Mouse (Mus musculus): ENCODE measurements around the gene Arnt2. TPM values are rescaled to one million over a fixed set of nuclear protein-coding genes. Genes with fewer than 3 reads are reported as not detected.

Arnt2 gene
- polyA plus RNA-seq, 1 experiment from 2014 or later = 0.16 TPM

DNA sequence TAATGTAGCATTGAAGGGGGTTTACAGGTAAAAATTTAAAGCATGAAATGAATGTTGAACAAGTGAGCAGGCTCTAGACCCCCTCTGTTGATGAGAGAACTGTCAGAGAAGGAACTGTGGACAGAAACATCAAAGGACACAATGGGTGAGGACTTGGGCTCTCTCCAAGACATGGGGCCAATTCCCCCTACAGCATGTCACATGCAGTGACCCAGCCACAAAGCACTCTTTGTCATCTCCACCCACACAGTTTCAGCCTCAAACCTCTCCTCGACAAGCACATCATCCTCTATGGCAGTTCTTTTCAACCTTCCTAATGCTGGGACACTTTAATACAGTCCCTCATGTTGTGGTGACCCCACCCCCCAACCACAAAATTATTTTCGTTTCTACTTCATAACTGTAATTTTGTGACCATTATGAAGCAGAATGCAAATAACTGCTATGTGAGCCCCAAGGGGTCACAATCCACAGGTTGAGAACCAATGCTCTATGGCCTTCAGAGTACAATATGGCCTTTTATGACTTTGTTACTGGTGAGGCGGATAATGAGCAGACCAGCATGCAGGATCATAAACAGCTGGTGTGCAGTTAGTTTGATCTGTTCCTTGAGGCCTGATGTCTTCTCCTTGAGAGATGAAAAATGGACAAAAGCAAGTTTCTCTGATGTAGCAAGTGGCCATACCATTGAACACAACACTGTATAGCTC, 10.8 kb upstream of the Arnt2 start:
- no peaks in the 10 kb centered on the region for H3K36me3 ChIP-seq (ENCODE audit: inconsistent target)
- H3K27ac ChIP-seq = no peak overlapping the region
- no peak overlapping the region for H3K4me3 ChIP-seq (ENCODE audit: inconsistent target)
- H3K79me2 ChIP-seq (ENCODE audit: inconsistent target) = no peaks in the 10 kb centered on the region
- WGBS (ENCODE audit: missing documents) = 96% methylated on average over 3 of the region's 3 CpGs

DNA sequence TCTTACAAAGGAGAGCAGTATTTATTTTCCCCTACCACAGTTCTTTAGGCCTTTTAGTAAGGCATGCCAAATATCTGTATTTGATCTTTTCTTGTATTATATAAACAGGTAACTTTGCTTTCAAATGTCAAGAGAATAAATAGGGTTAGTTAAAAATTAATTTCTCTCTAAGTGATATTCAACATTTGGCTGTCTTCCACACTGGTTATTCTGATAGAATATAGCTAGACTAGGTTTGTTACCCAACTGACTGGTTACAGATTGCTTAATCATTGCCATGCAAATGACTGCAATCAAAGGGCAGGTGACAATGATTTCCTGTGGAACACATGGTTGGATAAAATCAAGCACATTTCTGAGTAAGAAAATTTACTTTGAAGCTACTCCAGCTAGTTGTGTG, 7.5 kb upstream of the Arnt2 start:
- no peak overlapping the region for H3K4me3 ChIP-seq (ENCODE audit: inconsistent target)
- H3K79me2 ChIP-seq (ENCODE audit: inconsistent target) = no peaks in the 10 kb centered on the region
- no peaks in the 10 kb centered on the region for H3K36me3 ChIP-seq (ENCODE audit: inconsistent target)
- H3K27ac ChIP-seq = no peak overlapping the region

DNA sequence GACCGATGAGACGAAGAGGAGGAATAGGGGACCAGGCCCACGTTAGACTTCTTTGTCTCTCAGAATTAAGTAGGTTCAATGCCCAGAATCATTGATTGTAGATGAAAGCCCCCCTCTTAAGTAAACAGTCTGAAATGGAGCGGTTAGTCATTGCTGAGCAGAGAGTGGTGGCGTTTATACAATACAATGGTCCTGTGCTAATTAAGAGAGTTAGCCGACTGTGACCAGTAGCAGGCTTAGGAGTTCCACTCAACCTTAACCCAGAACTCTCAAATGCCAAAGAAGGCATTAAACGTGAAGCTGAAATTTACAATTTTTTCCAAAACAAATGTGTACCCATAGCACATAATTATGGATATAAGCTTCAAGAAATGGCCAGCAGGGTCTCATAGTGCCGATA, 2.6 kb upstream of the Arnt2 start:
- H3K36me3 ChIP-seq (ENCODE audit: inconsistent target) = no peaks in the 10 kb centered on the region
- no peak overlapping the region for H3K4me3 ChIP-seq (ENCODE audit: inconsistent target)
- no peaks in the 10 kb centered on the region for H3K79me2 ChIP-seq (ENCODE audit: inconsistent target)
- WGBS (ENCODE audit: missing documents) = 81% methylated on average over 8 of the region's 8 CpGs
- no peak overlapping the region for H3K27ac ChIP-seq

DNA sequence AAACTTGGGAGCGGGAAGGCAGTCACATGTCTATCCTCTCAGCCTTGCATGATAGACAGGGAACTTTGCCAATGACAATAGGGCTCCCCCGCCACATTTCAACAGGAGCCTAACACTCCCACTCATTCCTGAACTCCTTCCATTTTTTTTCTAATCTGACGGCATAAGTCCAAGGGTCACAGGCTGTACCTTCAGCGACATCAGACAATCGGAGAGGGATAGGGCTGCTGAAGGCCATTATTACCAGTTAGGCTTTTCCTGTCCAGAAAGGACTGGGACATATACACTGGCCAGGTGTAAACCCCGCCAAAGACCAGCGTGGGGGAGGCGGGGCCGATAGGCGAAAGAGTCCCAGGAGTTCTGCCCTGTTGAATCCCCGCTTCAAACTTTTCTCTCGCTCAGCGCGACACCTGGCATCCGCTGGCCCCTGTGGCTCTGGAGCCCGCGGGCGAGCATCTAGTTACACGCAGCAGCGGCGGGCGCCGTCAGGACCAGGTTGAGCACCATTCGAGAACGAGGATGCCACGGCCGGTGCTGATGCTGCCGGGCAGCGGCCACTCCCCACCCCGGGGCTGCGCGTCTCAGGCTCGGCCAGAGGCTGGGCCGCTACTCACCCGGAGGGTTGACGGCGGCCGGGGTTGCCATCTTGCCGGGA, 608 bp downstream of the Arnt2 start:
- Histone ChIP-seq H3K27ac (no peak overlapping the region), H3K36me3 (ENCODE audit: inconsistent target) (no peaks in the 10 kb centered on the region), H3K79me2 (ENCODE audit: inconsistent target) (no peaks in the 10 kb centered on the region), H3K4me3 (ENCODE audit: inconsistent target) (no peak overlapping the region)
- WGBS (ENCODE audit: missing documents) = 9% methylated on average over 39 of the region's 39 CpGs

DNA sequence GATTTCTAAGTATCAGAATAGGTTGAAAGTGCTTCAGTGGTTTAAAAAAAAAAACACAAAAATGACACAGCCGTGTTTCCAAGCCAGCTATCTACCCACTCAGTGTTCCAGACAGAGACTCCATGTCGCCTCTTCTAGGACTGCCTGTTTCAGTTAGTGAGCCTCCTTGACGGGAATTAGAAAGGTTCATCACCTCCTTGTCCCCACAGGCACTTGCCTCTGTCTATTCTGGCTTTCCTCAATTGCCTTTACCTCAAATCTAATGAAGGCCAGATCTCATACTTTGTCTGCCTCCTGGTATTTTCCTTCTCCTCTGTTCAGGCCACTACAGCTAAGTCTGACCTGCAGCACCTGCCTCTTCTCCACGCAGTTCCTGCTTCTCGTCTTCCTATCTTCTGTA, 1.7 kb downstream of the Arnt2 start:
- Histone ChIP-seq H3K79me2 (ENCODE audit: inconsistent target) (no peaks in the 10 kb centered on the region), H3K4me3 (ENCODE audit: inconsistent target) (no peak overlapping the region), H3K36me3 (ENCODE audit: inconsistent target) (no peaks in the 10 kb centered on the region), H3K27ac (no peak overlapping the region)
- WGBS (ENCODE audit: missing documents) = 67% methylated on average over 5 of the region's 5 CpGs

DNA sequence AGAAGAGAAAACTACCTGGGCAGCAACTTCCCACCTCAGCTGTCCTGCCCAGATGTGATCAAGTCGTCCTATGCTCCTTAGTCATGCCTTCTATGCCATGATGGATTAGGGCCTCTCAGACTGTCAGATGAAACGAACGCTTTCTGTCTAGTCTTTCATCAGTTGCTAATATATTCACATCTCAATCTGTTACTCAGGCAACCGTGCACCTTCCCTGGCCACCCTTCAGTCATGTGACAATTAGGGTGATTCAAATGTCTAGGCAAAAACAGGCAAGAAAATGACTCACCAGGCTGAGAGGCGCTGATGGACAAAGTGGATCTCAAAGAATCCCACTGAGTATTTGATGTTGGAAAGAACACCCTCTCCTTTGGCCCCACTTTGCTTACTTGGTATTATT, 6.6 kb downstream of the Arnt2 start:
- WGBS (ENCODE audit: missing documents) = 86% methylated on average over 5 of the region's 5 CpGs
- Histone ChIP-seq H3K36me3 (ENCODE audit: inconsistent target) (no peaks in the 10 kb centered on the region), H3K27ac (no peak overlapping the region), H3K4me3 (ENCODE audit: inconsistent target) (no peak overlapping the region), H3K79me2 (ENCODE audit: inconsistent target) (no peaks in the 10 kb centered on the region)

GRCm38 (mm10) chr7:84401641-84402455, 8.1 kb downstream of the Arnt2 start:
- H3K4me3 ChIP-seq (ENCODE audit: inconsistent target) = no peak overlapping the region
- WGBS (ENCODE audit: missing documents) = 75% methylated on average over 9 of the region's 9 CpGs
- no peaks in the 10 kb centered on the region for H3K79me2 ChIP-seq (ENCODE audit: inconsistent target)
- no peak overlapping the region for H3K27ac ChIP-seq
- no peaks in the 10 kb centered on the region for H3K36me3 ChIP-seq (ENCODE audit: inconsistent target)

DNA sequence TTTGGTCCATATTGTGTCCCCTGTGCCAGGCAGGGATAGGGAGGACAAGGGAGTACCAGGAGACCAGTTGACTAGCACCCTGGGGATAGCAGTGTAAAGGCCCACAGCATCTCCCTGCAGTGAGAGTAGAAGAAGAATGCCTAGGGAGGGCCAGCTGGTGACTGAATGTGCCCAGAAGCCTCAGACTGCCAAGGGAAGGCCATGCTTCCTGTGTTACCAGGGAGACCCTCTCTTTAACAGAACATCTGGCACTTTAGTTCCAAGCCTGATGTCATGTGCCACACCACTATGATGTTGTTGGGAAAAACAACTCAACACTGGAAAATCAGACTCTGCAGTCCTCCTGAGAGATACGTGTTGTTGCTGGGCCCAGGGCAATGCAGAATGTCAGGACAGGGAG, 12.7 kb downstream of the Arnt2 start:
- no peaks in the 10 kb centered on the region for H3K79me2 ChIP-seq (ENCODE audit: inconsistent target)
- no peak overlapping the region for H3K27ac ChIP-seq
- no peaks in the 10 kb centered on the region for H3K36me3 ChIP-seq (ENCODE audit: inconsistent target)
- 86% methylated on average over 1 of the region's 1 CpGs for WGBS (ENCODE audit: missing documents)
- no peak overlapping the region for H3K4me3 ChIP-seq (ENCODE audit: inconsistent target)

- WGBS (ENCODE audit: missing documents) = 93% methylated on average over 3 of the region's 3 CpGs
- H3K36me3 ChIP-seq (ENCODE audit: inconsistent target) = no peaks in the 10 kb centered on the region
- H3K27ac ChIP-seq = no peak overlapping the region
- H3K4me3 ChIP-seq (ENCODE audit: inconsistent target) = no peak overlapping the region
- H3K79me2 ChIP-seq (ENCODE audit: inconsistent target) = no peaks in the 10 kb centered on the region
These were observed 13.4 kb downstream of the Arnt2 start for GRCm38 (mm10) chr7:84396581-84396980.

DNA sequence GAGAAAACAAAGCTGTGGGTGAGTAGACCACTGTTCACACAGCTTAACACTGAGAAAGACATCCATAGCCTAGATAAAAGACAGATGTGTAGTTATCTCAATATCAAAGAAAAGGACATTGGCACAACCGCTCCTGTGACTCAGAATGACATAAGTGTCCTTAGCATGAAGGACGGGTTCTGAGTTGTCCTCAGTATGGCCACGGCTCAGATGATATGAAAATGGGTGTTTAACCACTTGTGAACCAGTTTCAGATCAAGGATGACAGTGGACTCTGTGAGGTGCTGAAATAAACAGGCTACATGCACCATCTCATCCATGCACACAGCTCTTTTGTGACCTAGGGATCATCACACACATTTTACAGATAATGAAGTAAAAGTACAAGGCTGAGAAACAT, 22.1 kb downstream of the Arnt2 start:
- Histone ChIP-seq H3K27ac (no peak overlapping the region), H3K36me3 (ENCODE audit: inconsistent target) (no peaks in the 10 kb centered on the region), H3K79me2 (ENCODE audit: inconsistent target) (no peaks in the 10 kb centered on the region), H3K4me3 (ENCODE audit: inconsistent target) (no peak overlapping the region)
- WGBS (ENCODE audit: missing documents) = 85% methylated on average over 3 of the region's 3 CpGs

GRCm38 (mm10) chr7:84386472-84386871, 23.5 kb downstream of the Arnt2 start:
- Histone ChIP-seq H3K27ac (peak overlapping the region; percentile 51), H3K4me3 (ENCODE audit: inconsistent target) (no peak overlapping the region), H3K36me3 (ENCODE audit: inconsistent target) (no peaks in the 10 kb centered on the region), H3K79me2 (ENCODE audit: inconsistent target) (no peaks in the 10 kb centered on the region)
- WGBS (ENCODE audit: missing documents) = 13% methylated on average over 1 of the region's 1 CpGs

DNA sequence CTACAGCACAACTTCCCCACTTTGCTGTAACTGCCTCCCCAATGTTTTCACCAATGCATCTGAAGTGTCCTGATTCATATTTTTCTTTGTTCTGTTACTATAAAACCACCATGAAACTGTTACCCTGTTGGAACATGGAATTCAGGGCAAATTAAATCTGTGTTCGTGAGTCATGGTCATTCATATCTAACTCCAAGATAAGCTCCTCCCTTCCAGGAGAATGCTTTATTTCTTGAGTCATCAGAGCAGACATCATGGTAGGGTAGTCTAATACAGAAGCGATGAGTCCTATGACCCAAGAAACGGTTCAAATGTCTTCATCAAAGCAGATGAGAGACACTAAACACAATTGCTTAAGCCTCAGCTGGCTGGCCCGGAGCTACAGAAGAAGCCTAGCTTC, 25.2 kb downstream of the Arnt2 start:
- no peaks in the 10 kb centered on the region for H3K79me2 ChIP-seq (ENCODE audit: inconsistent target)
- 94% methylated on average over 4 of the region's 4 CpGs for WGBS (ENCODE audit: missing documents)
- no peak overlapping the region for H3K4me3 ChIP-seq (ENCODE audit: inconsistent target)
- no peaks in the 10 kb centered on the region for H3K36me3 ChIP-seq (ENCODE audit: inconsistent target)
- H3K27ac ChIP-seq = no peak overlapping the region

- H3K79me2 ChIP-seq (ENCODE audit: inconsistent target) = no peaks in the 10 kb centered on the region
- no peak overlapping the region for H3K27ac ChIP-seq
- WGBS (ENCODE audit: missing documents) = 89% methylated on average over 7 of the region's 7 CpGs
- no peak overlapping the region for H3K4me3 ChIP-seq (ENCODE audit: inconsistent target)
- no peaks in the 10 kb centered on the region for H3K36me3 ChIP-seq (ENCODE audit: inconsistent target)
These were observed 25.9 kb downstream of the Arnt2 start for GRCm38 (mm10) chr7:84384086-84384485.

DNA sequence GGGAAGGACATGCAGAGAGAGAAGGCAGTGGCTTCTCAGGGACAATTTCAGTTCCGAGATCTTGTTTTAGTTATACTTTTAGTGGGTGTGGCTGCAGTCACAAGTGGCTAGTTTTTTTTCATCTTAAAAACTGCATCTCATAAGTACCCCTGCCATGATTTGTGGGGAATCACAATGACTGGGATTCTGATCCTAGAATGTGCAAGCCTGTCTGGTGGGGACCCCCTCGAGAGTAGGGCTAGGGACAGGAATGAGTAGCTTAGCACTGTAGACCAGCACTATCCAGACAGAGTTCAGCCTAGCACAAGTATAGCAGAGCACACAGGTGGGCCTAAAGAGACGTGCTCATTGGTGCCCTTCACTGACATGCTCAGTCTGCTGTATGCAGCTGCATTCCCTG, 27.6 kb downstream of the Arnt2 start:
- Histone ChIP-seq H3K4me3 (ENCODE audit: inconsistent target) (no peak overlapping the region), H3K36me3 (ENCODE audit: inconsistent target) (no peaks in the 10 kb centered on the region)
- WGBS (ENCODE audit: missing documents) = 84% methylated on average over 3 of the region's 3 CpGs

DNA sequence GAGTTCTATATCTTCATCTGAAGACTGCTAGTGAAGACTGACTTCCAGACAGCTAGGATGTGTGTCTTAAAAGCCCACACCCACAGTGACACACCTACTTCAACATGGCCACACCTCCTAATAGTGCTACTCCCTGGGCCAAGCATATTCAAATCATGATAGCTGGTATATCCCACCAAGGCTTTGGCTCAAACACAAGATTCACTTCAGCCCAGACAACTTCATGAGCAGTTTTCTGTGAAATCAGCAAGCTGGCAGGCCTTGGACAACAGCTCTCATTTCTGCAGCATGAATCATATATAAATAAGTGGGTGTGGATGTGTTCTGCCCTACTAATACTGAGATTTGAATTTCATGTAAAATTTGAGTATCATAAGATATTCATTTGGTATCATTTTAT, 29.2 kb downstream of the Arnt2 start:
- Histone ChIP-seq H3K36me3 (ENCODE audit: inconsistent target) (no peaks in the 10 kb centered on the region), H3K79me2 (ENCODE audit: inconsistent target) (no peaks in the 10 kb centered on the region)

More for the DNA sequence above, 27.6 kb downstream of the Arnt2 start:
- H3K27ac ChIP-seq = no peak overlapping the region
- no peaks in the 10 kb centered on the region for H3K79me2 ChIP-seq (ENCODE audit: inconsistent target)

More for the DNA sequence above, 29.2 kb downstream of the Arnt2 start:
- Histone ChIP-seq H3K4me3 (ENCODE audit: inconsistent target) (no peak overlapping the region), H3K27ac (no peak overlapping the region)

All from macrophage (primary cell).